Mouse (Mus musculus): ENCODE measurements around the gene Daam2. TPM values are rescaled to one million over a fixed set of nuclear protein-coding genes. Genes with fewer than 3 reads are reported as not detected.

The Daam2 gene
- polyA plus RNA-seq, 1 experiment: 9.5 TPM

DNA sequence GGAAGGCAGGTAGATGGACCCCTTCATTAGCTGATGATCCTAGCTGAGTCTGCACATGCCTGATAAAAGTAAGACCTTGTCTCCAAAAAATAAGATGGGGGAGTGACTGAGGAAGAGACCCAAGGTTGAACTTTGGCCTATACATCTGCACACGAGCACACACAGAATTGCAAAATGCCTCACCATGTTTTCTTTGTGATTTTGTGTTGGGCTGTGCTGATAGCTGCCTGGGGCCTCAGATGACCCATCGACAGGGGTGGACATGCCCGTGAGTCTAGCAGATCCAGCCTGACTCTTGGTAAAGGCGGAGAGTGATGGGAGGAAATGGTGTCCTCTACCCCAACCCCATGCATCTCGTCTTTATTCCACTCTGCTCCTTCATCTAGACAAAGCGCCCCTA is 129.9 kb downstream of the Daam2 start:
- Histone ChIP-seq H3K4me2 (ENCODE audit: low read depth) (no peak overlapping the region), H3K4me3 (no peak overlapping the region), H3K36me3 (ENCODE audit: control insufficient read depth, insufficient read depth) (peaks cover 6% of the 10 kb centered on the region), H3ac (ENCODE audit: control insufficient read depth, insufficient read length) (no peak overlapping the region), H3K79me2 (ENCODE audit: control insufficient read depth, insufficient read depth) (no peaks in the 10 kb centered on the region), H3K27me3 (ENCODE audit: control insufficient read depth, insufficient read depth, insufficient read length) (no peaks in the 10 kb centered on the region)
- TF ChIP-seq MYOD1 (IDR thresholded peaks at IDR 0.05; ENCODE audit: control insufficient read depth in 1 of 3, insufficient read length in 2 of 3, low read depth in 2 of 3) (no peak), TCF3 (IDR thresholded peaks at IDR 0.05; ENCODE audit: insufficient read length, low read depth) (no peak), POLR2A (IDR thresholded peaks at IDR 0.05; ENCODE audit: insufficient read length, low read depth) (no peak), SRF (IDR thresholded peaks at IDR 0.05; ENCODE audit: control insufficient read depth, insufficient read length, low read depth) (no peak), REST (IDR thresholded peaks at IDR 0.05; ENCODE audit: insufficient read depth, insufficient read length) (no peak), MYOG (IDR thresholded peaks at IDR 0.05; ENCODE audit: control insufficient read depth in 1 of 3, insufficient read depth in 1 of 3, insufficient read length in 2 of 3, low read depth in 2 of 3) (no peak), USF1 (IDR thresholded peaks at IDR 0.05; ENCODE audit: low read depth) (no peak), TCF12 (IDR thresholded peaks at IDR 0.05; ENCODE audit: insufficient read depth, poor library complexity, severe bottlenecking) (no peak), MAX (IDR thresholded peaks at IDR 0.05; ENCODE audit: low read depth) (no peak), CEBPB (IDR thresholded peaks at IDR 0.05; ENCODE audit: insufficient read depth, poor library complexity, severe bottlenecking) (no peak), E2F4 (IDR thresholded peaks at IDR 0.05; ENCODE audit: insufficient read depth) (no peak), POLR2AphosphoS2 (IDR thresholded peaks at IDR 0.05; ENCODE audit: insufficient read length, low read depth) (no peak)

DNA sequence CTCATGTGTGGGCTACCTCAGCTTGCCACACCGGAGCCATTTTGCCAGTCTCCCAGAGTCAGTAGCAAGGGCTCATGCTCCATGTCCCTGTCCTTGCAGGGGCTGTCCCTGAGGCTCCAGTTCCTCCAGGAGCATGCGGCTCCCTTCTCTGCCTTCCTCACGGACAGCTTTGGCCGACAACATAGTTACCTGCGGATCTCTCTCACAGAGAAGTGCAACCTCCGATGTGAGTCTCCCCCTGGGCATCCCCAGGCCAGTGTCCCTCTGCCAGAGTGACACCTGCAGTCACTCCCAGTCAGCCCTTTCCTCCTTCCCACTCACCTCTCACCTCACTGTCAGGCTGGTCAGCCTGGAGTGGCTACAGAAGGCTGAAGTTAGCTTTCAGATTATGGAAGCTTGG is 131.1 kb downstream of the Daam2 start:
- Histone ChIP-seq H3K79me2 (ENCODE audit: control insufficient read depth, insufficient read depth) (no peaks in the 10 kb centered on the region), H3K27me3 (ENCODE audit: control insufficient read depth, insufficient read depth, insufficient read length) (no peaks in the 10 kb centered on the region), H3K4me3 (no peak overlapping the region), H3ac (ENCODE audit: control insufficient read depth, insufficient read length) (no peak overlapping the region), H3K36me3 (ENCODE audit: control insufficient read depth, insufficient read depth) (peaks cover 3% of the 10 kb centered on the region), H3K4me2 (ENCODE audit: low read depth) (peak overlapping the region; percentile 61)
- no peak for TF ChIP-seq CEBPB (IDR thresholded peaks at IDR 0.05; ENCODE audit: insufficient read depth, poor library complexity, severe bottlenecking)
- TF ChIP-seq POLR2AphosphoS2 (IDR thresholded peaks at IDR 0.05; ENCODE audit: insufficient read length, low read depth): no peak
- no peak for TF ChIP-seq MYOG (IDR thresholded peaks at IDR 0.05; ENCODE audit: control insufficient read depth in 1 of 3, insufficient read depth in 1 of 3, insufficient read length in 2 of 3, low read depth in 2 of 3)
- no peak for TF ChIP-seq POLR2A (IDR thresholded peaks at IDR 0.05; ENCODE audit: insufficient read length, low read depth)
- TF ChIP-seq REST (IDR thresholded peaks at IDR 0.05; ENCODE audit: insufficient read depth, insufficient read length): no peak
- no peak for TF ChIP-seq MAX (IDR thresholded peaks at IDR 0.05; ENCODE audit: low read depth)
- TF ChIP-seq E2F4 (IDR thresholded peaks at IDR 0.05; ENCODE audit: insufficient read depth): no peak
- no peak for TF ChIP-seq TCF12 (IDR thresholded peaks at IDR 0.05; ENCODE audit: insufficient read depth, poor library complexity, severe bottlenecking)
- no peak for TF ChIP-seq USF1 (IDR thresholded peaks at IDR 0.05; ENCODE audit: low read depth)
- no peak for TF ChIP-seq SRF (IDR thresholded peaks at IDR 0.05; ENCODE audit: control insufficient read depth, insufficient read length, low read depth)
- TF ChIP-seq TCF3 (IDR thresholded peaks at IDR 0.05; ENCODE audit: insufficient read length, low read depth): no peak
- TF ChIP-seq MYOD1 (IDR thresholded peaks at IDR 0.05; ENCODE audit: control insufficient read depth in 1 of 3, insufficient read length in 2 of 3, low read depth in 2 of 3): no peak

DNA sequence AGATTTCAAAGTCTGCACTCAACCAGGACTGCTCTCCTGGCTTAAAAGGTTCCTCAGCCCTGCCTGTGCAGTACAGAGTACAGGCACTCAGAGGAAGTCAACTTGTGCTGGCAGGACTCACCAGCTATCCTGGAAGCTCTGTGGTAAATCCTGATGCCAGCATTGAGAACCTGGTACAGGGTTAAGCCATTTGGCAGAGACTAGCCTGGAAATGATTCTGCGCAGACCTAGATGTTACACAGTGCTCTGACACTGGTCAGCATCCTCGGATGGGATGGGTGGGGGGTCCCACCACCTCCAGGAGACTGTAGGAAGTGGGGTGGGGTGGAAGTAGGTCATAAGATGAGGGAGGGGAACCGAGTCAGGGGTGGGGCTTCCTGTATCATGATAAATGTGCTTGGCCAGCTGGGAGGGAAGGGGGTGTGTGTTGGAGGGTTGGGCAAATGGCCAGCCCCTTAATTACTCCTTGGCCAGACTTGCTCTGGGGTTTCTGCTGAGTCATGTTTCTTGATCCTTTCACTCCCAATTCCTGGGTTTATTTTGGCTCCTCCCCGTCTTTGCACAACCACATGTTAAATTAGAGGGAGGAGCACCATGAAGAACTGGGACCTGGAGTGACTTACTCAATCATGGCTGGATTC is 132.0 kb downstream of the Daam2 start:
- Histone ChIP-seq H3K27me3 (ENCODE audit: control insufficient read depth, insufficient read depth, insufficient read length) (no peaks in the 10 kb centered on the region), H3K79me2 (ENCODE audit: control insufficient read depth, insufficient read depth) (no peaks in the 10 kb centered on the region), H3K4me3 (no peak overlapping the region), H3K4me2 (ENCODE audit: low read depth) (peak overlapping the region; percentile 61), H3ac (ENCODE audit: control insufficient read depth, insufficient read length) (no peak overlapping the region), H3K36me3 (ENCODE audit: control insufficient read depth, insufficient read depth) (no peaks in the 10 kb centered on the region)
- no peak for TF ChIP-seq REST (IDR thresholded peaks at IDR 0.05; ENCODE audit: insufficient read depth, insufficient read length)
- TF ChIP-seq CEBPB (IDR thresholded peaks at IDR 0.05; ENCODE audit: insufficient read depth, poor library complexity, severe bottlenecking): 0 out of 2 replicates have a peak, but pooled peaks have one; percentile 29

DNA sequence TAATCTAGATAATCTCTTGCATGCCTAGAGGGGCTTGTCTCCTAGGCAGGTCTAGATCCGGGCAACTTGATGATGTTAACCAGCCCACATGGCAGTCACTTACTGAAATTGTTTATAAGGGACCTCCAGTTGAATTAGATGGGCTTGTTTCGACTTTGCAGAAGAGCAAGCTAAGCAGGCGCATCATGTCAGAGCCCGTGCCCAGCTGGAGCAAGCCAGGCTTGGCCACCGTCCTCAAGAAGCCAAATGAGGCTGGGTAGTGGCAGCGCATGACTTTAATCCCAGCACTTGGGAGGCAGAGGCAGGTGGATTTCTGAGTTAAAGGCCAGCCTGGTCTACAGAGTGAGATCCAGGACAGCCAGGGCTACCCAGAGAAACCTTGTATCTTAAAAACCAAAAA is 133.0 kb downstream of the Daam2 start:
- H3K36me3 ChIP-seq (ENCODE audit: control insufficient read depth, insufficient read depth): no peaks in the 10 kb centered on the region
- H3K27me3 ChIP-seq (ENCODE audit: control insufficient read depth, insufficient read depth, insufficient read length): no peaks in the 10 kb centered on the region
- no peak overlapping the region for H3K4me3 ChIP-seq
- no peaks in the 10 kb centered on the region for H3K79me2 ChIP-seq (ENCODE audit: control insufficient read depth, insufficient read depth)
- H3K4me2 ChIP-seq (ENCODE audit: low read depth): no peak overlapping the region
- no peak overlapping the region for H3ac ChIP-seq (ENCODE audit: control insufficient read depth, insufficient read length)
- TF ChIP-seq REST (IDR thresholded peaks at IDR 0.05; ENCODE audit: insufficient read depth, insufficient read length): no peak
- no peak for TF ChIP-seq CEBPB (IDR thresholded peaks at IDR 0.05; ENCODE audit: insufficient read depth, poor library complexity, severe bottlenecking)
- no peak for TF ChIP-seq SRF (IDR thresholded peaks at IDR 0.05; ENCODE audit: control insufficient read depth, insufficient read length, low read depth)
- no peak for TF ChIP-seq MAX (IDR thresholded peaks at IDR 0.05; ENCODE audit: low read depth)
- no peak for TF ChIP-seq POLR2AphosphoS2 (IDR thresholded peaks at IDR 0.05; ENCODE audit: insufficient read length, low read depth)
- TF ChIP-seq USF1 (IDR thresholded peaks at IDR 0.05; ENCODE audit: low read depth): no peak
- TF ChIP-seq MYOD1 (IDR thresholded peaks at IDR 0.05; ENCODE audit: control insufficient read depth in 1 of 3, insufficient read length in 2 of 3, low read depth in 2 of 3): no peak
- no peak for TF ChIP-seq E2F4 (IDR thresholded peaks at IDR 0.05; ENCODE audit: insufficient read depth)
- TF ChIP-seq POLR2A (IDR thresholded peaks at IDR 0.05; ENCODE audit: insufficient read length, low read depth): no peak
- TF ChIP-seq TCF12 (IDR thresholded peaks at IDR 0.05; ENCODE audit: insufficient read depth, poor library complexity, severe bottlenecking): no peak

DNA sequence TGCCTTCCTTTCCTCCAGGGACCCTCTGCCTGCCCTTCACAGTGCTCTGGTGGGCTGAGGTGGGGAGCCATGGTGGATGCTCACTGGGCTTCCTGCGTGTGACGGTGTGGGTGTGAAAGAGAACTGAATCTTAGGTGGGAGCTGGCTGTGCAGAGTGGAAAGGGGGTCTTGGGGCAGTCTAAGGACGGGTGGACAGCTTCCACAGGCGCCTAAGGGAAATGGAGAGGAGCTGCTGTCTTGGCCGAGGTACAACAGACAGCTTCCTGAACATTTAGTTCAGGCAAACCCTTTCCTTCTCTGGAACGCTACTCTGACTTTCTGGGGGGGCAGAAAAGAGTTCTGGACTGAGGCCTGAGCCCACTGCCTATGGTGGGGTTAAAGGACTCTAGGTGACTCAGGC is 134.0 kb downstream of the Daam2 start:
- peak overlapping the region; percentile 94 for H3K4me2 ChIP-seq (ENCODE audit: low read depth)

More for the DNA sequence above, 134.0 kb downstream of the Daam2 start:
- no peak for TF ChIP-seq CEBPB (IDR thresholded peaks at IDR 0.05; ENCODE audit: insufficient read depth, poor library complexity, severe bottlenecking)
- TF ChIP-seq TCF12 (IDR thresholded peaks at IDR 0.05; ENCODE audit: insufficient read depth, poor library complexity, severe bottlenecking): no peak
- no peak for TF ChIP-seq TCF3 (IDR thresholded peaks at IDR 0.05; ENCODE audit: insufficient read length, low read depth)
- TF ChIP-seq REST (IDR thresholded peaks at IDR 0.05; ENCODE audit: insufficient read depth, insufficient read length): no peak
- no peak for TF ChIP-seq MYOD1 (IDR thresholded peaks at IDR 0.05; ENCODE audit: control insufficient read depth in 1 of 3, insufficient read length in 2 of 3, low read depth in 2 of 3)
- no peak for TF ChIP-seq USF1 (IDR thresholded peaks at IDR 0.05; ENCODE audit: low read depth)
- no peak for TF ChIP-seq E2F4 (IDR thresholded peaks at IDR 0.05; ENCODE audit: insufficient read depth)
- TF ChIP-seq POLR2AphosphoS2 (IDR thresholded peaks at IDR 0.05; ENCODE audit: insufficient read length, low read depth): no peak
- TF ChIP-seq MYOG (IDR thresholded peaks at IDR 0.05; ENCODE audit: control insufficient read depth in 1 of 3, insufficient read depth in 1 of 3, insufficient read length in 2 of 3, low read depth in 2 of 3): no peak
- TF ChIP-seq POLR2A (IDR thresholded peaks at IDR 0.05; ENCODE audit: insufficient read length, low read depth): no peak
- Histone ChIP-seq H3ac (ENCODE audit: control insufficient read depth, insufficient read length) (no peak overlapping the region), H3K27me3 (ENCODE audit: control insufficient read depth, insufficient read depth, insufficient read length) (no peaks in the 10 kb centered on the region), H3K36me3 (ENCODE audit: control insufficient read depth, insufficient read depth) (no peaks in the 10 kb centered on the region), H3K79me2 (ENCODE audit: control insufficient read depth, insufficient read depth) (no peaks in the 10 kb centered on the region), H3K4me3 (no peak overlapping the region)
